Mouse (Mus musculus): ENCODE measurements around the gene Tnfrsf9. TPM values are rescaled to one million over a fixed set of nuclear protein-coding genes. Genes with fewer than 3 reads are reported as not detected.

Gene Tnfrsf9
- total and polyA plus RNA-seq, 2 experiments from 2014 or later = 0.53 to 2.0 TPM

DNA sequence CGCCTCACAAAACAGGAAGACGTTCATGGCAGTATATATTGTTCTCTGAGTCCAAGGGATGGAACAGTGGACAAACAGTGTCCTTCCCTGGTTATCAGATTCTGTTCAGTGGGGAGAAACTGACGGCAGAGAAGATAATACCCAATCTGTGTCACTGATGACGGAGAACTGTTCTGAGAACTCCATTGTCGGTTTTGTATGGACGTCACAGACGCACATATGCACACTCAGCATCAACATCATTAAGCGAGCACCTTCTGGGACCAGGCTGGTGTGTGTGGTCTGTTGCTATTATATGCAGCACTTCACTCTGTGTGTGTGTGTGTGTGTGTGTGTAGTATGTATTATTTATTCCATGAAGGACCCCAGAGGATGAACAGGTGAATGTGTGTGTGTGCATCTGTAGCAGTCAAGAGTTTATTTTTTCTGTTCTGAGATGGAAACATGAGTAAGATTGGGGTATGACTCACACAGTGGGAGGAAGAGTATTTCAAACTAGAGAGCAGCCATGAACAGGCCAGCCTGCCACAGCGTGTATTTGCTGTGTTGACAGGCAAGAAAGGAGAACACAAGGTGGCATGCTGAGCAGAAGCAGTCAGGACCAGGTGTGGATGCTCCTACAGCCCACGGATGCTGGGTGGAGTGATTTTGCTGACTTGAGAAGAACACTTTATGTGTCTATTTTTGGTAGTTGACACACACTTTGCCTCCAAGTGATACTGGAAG, 982 bp downstream of the Tnfrsf9 start:
- DNase-seq (ENCODE audit: low spot score) = no peak
- Histone ChIP-seq H3K9me3 (replicated peaks; ENCODE audit: control insufficient read depth, low read length) (no peaks in the 10 kb centered on the region), H3K27ac (ENCODE audit: low read depth) (peak overlapping the region; percentile 92), H3K36me3 (replicated peaks; ENCODE audit: control insufficient read depth, insufficient read depth, low read length) (no peaks in the 10 kb centered on the region), H3K4me3 (ENCODE audit: low read depth, low read length) (peak overlapping the region; percentile 69), H3K4me1 (ENCODE audit: control insufficient read depth, insufficient read depth) (peaks cover 7% of the 10 kb centered on the region), H3K9ac (replicated peaks; ENCODE audit: low read depth, low read length) (peak overlapping the region; percentile 75; the same call in 1 of the 2 replicates), H3K27me3 (ENCODE audit: control insufficient read depth, insufficient read depth, low read length) (no peaks in the 10 kb centered on the region), H3K4me2 (ENCODE audit: low read depth, low read length) (peak overlapping the region; percentile 74)
- TF ChIP-seq EP300 (IDR thresholded peaks at IDR 0.05; ENCODE audit: low read depth) = no peak
- no peak for TF ChIP-seq CTCF (IDR thresholded peaks at IDR 0.05; ENCODE audit: low read depth)
- WGBS = 47% methylated on average over 10 of the region's 10 CpGs
- no peak for ATAC-seq (ENCODE audit: insufficient read depth, low read depth)

GRCm38 (mm10) chr4:150917336-150918027, 3.1 kb downstream of the Tnfrsf9 start:
- no peaks in the 10 kb centered on the region for H3K36me3 ChIP-seq (replicated peaks; ENCODE audit: control insufficient read depth, insufficient read depth, low read length)
- H3K9ac ChIP-seq (replicated peaks; ENCODE audit: low read depth, low read length) = no peak overlapping the region
- DNase-seq (ENCODE audit: low spot score) (no peak), ATAC-seq (ENCODE audit: insufficient read depth, low read depth) (no peak)
- no peak for TF ChIP-seq EP300 (IDR thresholded peaks at IDR 0.05; ENCODE audit: low read depth)
- TF ChIP-seq CTCF (IDR thresholded peaks at IDR 0.05; ENCODE audit: low read depth) = 0 out of 2 replicates have a peak, but pooled peaks have one; percentile 1
- 46% methylated on average over 8 of the region's 8 CpGs for WGBS
- H3K4me3 ChIP-seq (ENCODE audit: low read depth, low read length) = no peak overlapping the region
- H3K27me3 ChIP-seq (ENCODE audit: control insufficient read depth, insufficient read depth, low read length) = no peaks in the 10 kb centered on the region
- peak overlapping the region; percentile 65 for H3K27ac ChIP-seq (ENCODE audit: low read depth)
- no peak overlapping the region for H3K4me2 ChIP-seq (ENCODE audit: low read depth, low read length)
- peaks cover 7% of the 10 kb centered on the region for H3K4me1 ChIP-seq (ENCODE audit: control insufficient read depth, insufficient read depth)
- H3K9me3 ChIP-seq (replicated peaks; ENCODE audit: control insufficient read depth, low read length) = no peaks in the 10 kb centered on the region

DNA sequence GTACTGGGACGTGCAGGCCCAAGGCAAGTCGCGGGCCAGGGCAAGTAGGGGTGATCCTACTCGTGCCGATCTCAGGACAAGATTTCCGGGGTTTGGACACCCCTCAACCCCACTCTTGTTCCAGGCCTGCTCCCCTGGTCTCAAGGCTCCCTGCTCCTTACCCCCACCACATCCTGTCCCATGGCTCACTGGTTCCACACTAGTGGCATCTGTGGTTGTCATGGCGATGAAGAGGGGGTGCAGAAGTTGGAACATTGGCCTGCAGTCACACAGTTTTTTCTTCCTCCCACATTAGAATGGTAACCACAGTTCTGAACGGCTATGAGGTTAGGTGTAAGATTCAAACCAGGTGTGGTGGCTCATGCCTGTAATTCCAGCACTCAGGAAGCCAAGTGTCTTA, 6.8 kb downstream of the Tnfrsf9 start:
- Histone ChIP-seq H3K4me3 (ENCODE audit: low read depth, low read length) (no peak overlapping the region), H3K4me1 (ENCODE audit: control insufficient read depth, insufficient read depth) (no peaks in the 10 kb centered on the region), H3K36me3 (replicated peaks; ENCODE audit: control insufficient read depth, insufficient read depth, low read length) (no peaks in the 10 kb centered on the region), H3K27me3 (ENCODE audit: control insufficient read depth, insufficient read depth, low read length) (no peaks in the 10 kb centered on the region), H3K27ac (ENCODE audit: low read depth) (no peak overlapping the region), H3K9me3 (replicated peaks; ENCODE audit: control insufficient read depth, low read length) (no peaks in the 10 kb centered on the region), H3K4me2 (ENCODE audit: low read depth, low read length) (no peak overlapping the region), H3K9ac (replicated peaks; ENCODE audit: low read depth, low read length) (no peak overlapping the region)
- ATAC-seq (ENCODE audit: insufficient read depth, low read depth) = no peak
- TF ChIP-seq EP300 (IDR thresholded peaks at IDR 0.05; ENCODE audit: low read depth) (no peak), CTCF (IDR thresholded peaks at IDR 0.05; ENCODE audit: low read depth) (no peak)
- DNase-seq (ENCODE audit: low spot score) = no peak
- WGBS = 73% methylated on average over 8 of the region's 8 CpGs

- H3K27me3 ChIP-seq (ENCODE audit: control insufficient read depth, insufficient read depth, low read length) = no peaks in the 10 kb centered on the region
- no peak for TF ChIP-seq CTCF (IDR thresholded peaks at IDR 0.05; ENCODE audit: low read depth)
- no peak for TF ChIP-seq EP300 (IDR thresholded peaks at IDR 0.05; ENCODE audit: low read depth)
- no peak overlapping the region for H3K9ac ChIP-seq (replicated peaks; ENCODE audit: low read depth, low read length)
- 44% methylated on average over 13 of the region's 13 CpGs for WGBS
- no peak overlapping the region for H3K27ac ChIP-seq (ENCODE audit: low read depth)
- H3K4me3 ChIP-seq (ENCODE audit: low read depth, low read length) = no peak overlapping the region
- no peak for DNase-seq (ENCODE audit: low spot score)
- H3K36me3 ChIP-seq (replicated peaks; ENCODE audit: control insufficient read depth, insufficient read depth, low read length) = no peaks in the 10 kb centered on the region
- H3K4me1 ChIP-seq (ENCODE audit: control insufficient read depth, insufficient read depth) = no peaks in the 10 kb centered on the region
- ATAC-seq (ENCODE audit: insufficient read depth, low read depth) = no peak
- H3K4me2 ChIP-seq (ENCODE audit: low read depth, low read length) = no peak overlapping the region
- no peaks in the 10 kb centered on the region for H3K9me3 ChIP-seq (replicated peaks; ENCODE audit: control insufficient read depth, low read length)
Observed at GRCm38 (mm10) chr4:150924308-150924707, 9.9 kb downstream of the Tnfrsf9 start.

DNA sequence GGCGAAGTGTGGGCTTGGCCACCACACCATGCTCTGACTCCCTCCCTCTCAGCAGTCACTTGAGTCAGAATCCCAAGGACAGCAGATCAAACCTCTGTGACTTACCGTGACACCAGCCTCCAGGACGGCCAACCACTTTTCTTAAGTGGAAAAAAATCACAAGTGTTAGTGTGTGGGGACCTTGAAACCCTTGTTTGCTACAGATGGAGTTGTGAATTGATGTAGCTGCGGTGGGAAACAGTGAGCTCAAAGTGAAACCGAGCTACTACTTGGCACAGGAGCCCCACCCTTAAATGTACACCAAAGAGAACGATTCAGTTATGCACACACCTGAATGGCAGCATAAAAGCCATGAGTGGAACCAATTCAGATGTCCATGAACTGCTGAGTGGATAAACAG, 10.6 kb downstream of the Tnfrsf9 start:
- Histone ChIP-seq H3K9ac (replicated peaks; ENCODE audit: low read depth, low read length) (no peak overlapping the region), H3K27ac (ENCODE audit: low read depth) (no peak overlapping the region), H3K9me3 (replicated peaks; ENCODE audit: control insufficient read depth, low read length) (no peaks in the 10 kb centered on the region), H3K36me3 (replicated peaks; ENCODE audit: control insufficient read depth, insufficient read depth, low read length) (no peaks in the 10 kb centered on the region), H3K4me3 (ENCODE audit: low read depth, low read length) (no peak overlapping the region), H3K27me3 (ENCODE audit: control insufficient read depth, insufficient read depth, low read length) (no peaks in the 10 kb centered on the region), H3K4me1 (ENCODE audit: control insufficient read depth, insufficient read depth) (no peaks in the 10 kb centered on the region), H3K4me2 (ENCODE audit: low read depth, low read length) (no peak overlapping the region)
- DNase-seq (ENCODE audit: low spot score) (no peak), ATAC-seq (ENCODE audit: insufficient read depth, low read depth) (no peak)
- TF ChIP-seq EP300 (IDR thresholded peaks at IDR 0.05; ENCODE audit: low read depth) (no peak), CTCF (IDR thresholded peaks at IDR 0.05; ENCODE audit: low read depth) (no peak)
- 65% methylated on average over 6 of the region's 6 CpGs for WGBS

All from heart, postnatal 0 days (tissue).